Mouse (Mus musculus) CH12.LX (cell line): ENCODE data around the gene Dnajc16.

Experiments used
- CTCF ChIP-seq, 2 experiments: IDR thresholded peaks in 1 of 2; conservative IDR thresholded peaks in 1 of 2; 2 replicates each; pipeline ENCODE4 v1.5.1; 2011 to 2012; ENCODE audit warnings: low read depth in 2 of 2, low read length in 2 of 2, improper control_type of control experiment in 1 of 2, inconsistent platforms in 1 of 2, mild to moderate bottlenecking in 1 of 2, moderate library complexity in 1 of 2
- E2F4 ChIP-seq: IDR thresholded peaks from 2 replicates; pipeline ENCODE4 v1.6.1; 2011; ENCODE audit warnings: low read depth, low read length, improper control_type of control experiment; ENCODE audit not compliant: insufficient replicate concordance
- ELF1 ChIP-seq: IDR thresholded peaks from 2 replicates; pipeline ENCODE4 v1.6.1; 2014; ENCODE audit warnings: low read depth, mild to moderate bottlenecking, inconsistent platforms, low read length, improper control_type of control experiment
- JUND ChIP-seq: conservative IDR thresholded peaks from 2 replicates; pipeline ENCODE4 v1.6.1; 2011; ENCODE audit warnings: low read depth, low read length, improper control_type of control experiment
- MAX ChIP-seq: IDR thresholded peaks from 2 replicates; pipeline ENCODE4 v1.6.1; 2011; ENCODE audit warnings: low read length, improper control_type of control experiment
- NELFE ChIP-seq: IDR thresholded peaks from 2 replicates; pipeline ENCODE4 v1.6.1; 2011; ENCODE audit warnings: low read depth, low read length, improper control_type of control experiment
- POLR2A ChIP-seq: IDR thresholded peaks from 2 replicates; pipeline ENCODE4 v1.6.1; 2011; ENCODE audit warnings: low read depth, mild to moderate bottlenecking, improper control_type of control experiment, low read length
- UBTF ChIP-seq: IDR thresholded peaks from 2 replicates; pipeline ENCODE4 v1.6.1; 2012; ENCODE audit warnings: low read depth, mild to moderate bottlenecking, inconsistent platforms, low read length, improper control_type of control experiment, moderate library complexity
- USF1 ChIP-seq: IDR thresholded peaks from 2 replicates; pipeline ENCODE4 v1.6.1; 2014; ENCODE audit warnings: low read depth, mild to moderate bottlenecking, inconsistent platforms, low read length, improper control_type of control experiment
- ZKSCAN1 ChIP-seq: IDR thresholded peaks from 2 replicates; pipeline ENCODE4 v1.6.1; 2012; ENCODE audit warnings: low read depth, inconsistent platforms, low read length, improper control_type of control experiment, borderline replicate concordance
- ZMIZ1 ChIP-seq: IDR thresholded peaks from 2 replicates; pipeline ENCODE4 v1.6.1; 2012; ENCODE audit warnings: low read depth, mild to moderate bottlenecking, inconsistent platforms, low read length, improper control_type of control experiment

DNA sequence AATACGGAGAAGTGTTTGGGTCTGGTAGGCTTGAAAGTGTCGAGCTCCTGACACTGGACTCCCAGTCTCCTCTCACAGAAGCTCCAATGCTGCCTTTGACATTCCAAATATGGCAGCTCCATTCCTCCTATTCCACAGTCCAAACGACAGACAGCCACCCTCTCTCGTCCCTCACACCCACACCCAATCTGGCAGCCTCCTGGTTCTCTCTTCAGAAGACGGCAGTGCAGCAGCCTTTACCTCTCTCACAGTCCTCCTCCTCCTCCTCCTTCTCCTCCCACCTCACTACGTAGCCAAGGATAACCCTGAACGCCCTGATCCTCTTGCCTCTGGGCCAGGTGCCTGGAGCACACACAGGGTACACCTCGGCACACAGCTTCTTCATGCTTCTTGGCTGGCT lies 10.9 kb downstream of the Dnajc16 start:
- TF ChIP-seq CTCF (conservative IDR thresholded peaks at IDR 0.05 in 1 of 2, IDR thresholded peaks at IDR 0.05 in 1 of 2; ENCODE audit: low read depth in 2 of 2, low read length in 2 of 2) = no peak
- no peak for TF ChIP-seq POLR2A
- no peak for TF ChIP-seq NELFE
- no peak for TF ChIP-seq MAX
- no peak for TF ChIP-seq JUND
- TF ChIP-seq UBTF = no peak
- TF ChIP-seq ELF1 = no peak
- no peak for TF ChIP-seq ZMIZ1
- no peak for TF ChIP-seq ZKSCAN1
- TF ChIP-seq USF1 = no peak
- no peak for TF ChIP-seq E2F4
